In genomic region chr2:68899770-68900521, GRCm38 (mm10) we compare ENCODE assay signal across 29 mouse cellular contexts. TPM values are rescaled to one million over a fixed set of nuclear protein-coding genes. Genes with fewer than 3 reads are reported as not detected.
A peak's percentile ranks its signal among the peaks of the same experiment; 100 is the strongest.
DNase-seq lines count a peak whose midpoint lies in the region; ATAC-seq and TF ChIP-seq lines count a peak whose summit lies in the region.
"Had no signal": no experiment of that assay in that cellular context is flagged by ENCODE, and none has a peak within 500 bp of the region (broad histone marks: within the 10 kb centered on the region; RNA-seq: fewer than 3 reads in every experiment).

No protein-coding gene starts in this region.

- H3K36me3 ChIP-seq in heart, embryonic 12.5 days, result 0 out of 2 replicates have a peak, but pooled peaks cover 2% of the 10 kb centered on the region
- H3K36me3 ChIP-seq in liver, adult 2 months (ENCODE audit: control insufficient read depth, insufficient read depth, low read length), result no peaks in the 10 kb centered on the region
- H3K36me3 ChIP-seq in liver, postnatal 0 days (replicated peaks; ENCODE audit: insufficient read depth, low read length), result no peaks in the 10 kb centered on the region
- no peaks in the 10 kb centered on the region for H3K36me3 ChIP-seq in intestine, embryonic 16.5 days (ENCODE audit: control insufficient read depth, insufficient read depth, low read length)
- no peaks in the 10 kb centered on the region for H3K36me3 ChIP-seq in stomach, embryonic 16.5 days (ENCODE audit: control insufficient read depth, insufficient read depth, low read length)
- H3K36me3 ChIP-seq in hindbrain, postnatal 0 days (ENCODE audit: insufficient read depth, low read length), result no peaks in the 10 kb centered on the region
- no peaks in the 10 kb centered on the region for H3K36me3 ChIP-seq in forebrain, embryonic 11.5 days (ENCODE audit: control insufficient read depth, insufficient read depth, low read length)
- H3K36me3 ChIP-seq: hindbrain, embryonic 10.5 days; liver, embryonic 13.5 days; neural tube, embryonic 12.5 days had no signal

- H3K9me3 ChIP-seq in heart, embryonic 12.5 days (replicated peaks), result no peaks in the 10 kb centered on the region
- no peaks in the 10 kb centered on the region for H3K9me3 ChIP-seq in liver, postnatal 0 days (ENCODE audit: low read length)
- H3K9me3 ChIP-seq in intestine, embryonic 16.5 days (ENCODE audit: control insufficient read depth, low read length), result peaks cover 2% of the 10 kb centered on the region; the same call in 1 of the 2 replicates
- H3K9me3 ChIP-seq in stomach, embryonic 16.5 days (replicated peaks; ENCODE audit: control insufficient read depth, low read length), result no peaks in the 10 kb centered on the region
- no peaks in the 10 kb centered on the region for H3K9me3 ChIP-seq in hindbrain, postnatal 0 days (ENCODE audit: low read length)
- H3K9me3 ChIP-seq in forebrain, embryonic 11.5 days (ENCODE audit: control insufficient read depth, low read length), result no peaks in the 10 kb centered on the region
- H3K9me3 ChIP-seq: hindbrain, embryonic 10.5 days; liver, embryonic 13.5 days; neural tube, embryonic 12.5 days had no signal

- peak overlapping the region; percentile 62; the same call in 1 of the 2 replicates for H3K27ac ChIP-seq in heart, embryonic 12.5 days (ENCODE audit: poor library complexity, severe bottlenecking)
- no peak overlapping the region for H3K27ac ChIP-seq in liver, adult 2 months (replicated peaks; ENCODE audit: insufficient read depth, low read depth, low read length)
- no peak overlapping the region for H3K27ac ChIP-seq in liver, postnatal 0 days (ENCODE audit: low read depth)
- H3K27ac ChIP-seq in intestine, embryonic 16.5 days (ENCODE audit: low read length), result peak overlapping the region; percentile 93
- H3K27ac ChIP-seq in stomach, embryonic 16.5 days (ENCODE audit: low read length), result peak overlapping the region; percentile 60
- H3K27ac ChIP-seq in hindbrain, postnatal 0 days, result no peak overlapping the region
- H3K27ac ChIP-seq in forebrain, embryonic 11.5 days (ENCODE audit: low read depth, low read length), result no peak overlapping the region
- H3K27ac ChIP-seq: hindbrain, embryonic 10.5 days; liver, embryonic 13.5 days; neural tube, embryonic 12.5 days had no signal

- DNase-seq in heart, postnatal 4 days, result no peak
- peak; percentile 45 for DNase-seq in liver, adult 2 months (ENCODE audit: extremely low read depth, low read depth, low spot score)
- DNase-seq in liver, postnatal 0 days, result no peak
- DNase-seq in hindbrain, postnatal 0 days (ENCODE audit: low spot score), result no peak
- no peak for DNase-seq in forebrain, embryonic 11.5 days (ENCODE audit: low spot score)
- DNase-seq: adrenal gland, postnatal 10 days; cerebellum, adult 11 months; cerebellum, adult 9-10 months; cerebellum, postnatal 36 days; gastrocnemius, postnatal 25 days; kidney, adult 18-20 months; kidney, postnatal 36 days; layer of hippocampus, postnatal 36 days; left cerebral cortex, postnatal 4 days; liver, embryonic 13.5 days; lung, adult 2 months; lung, postnatal 10 days; thymus, adult 18-20 months; thymus, postnatal 25 days had no signal

- H3K4me3 ChIP-seq in heart, embryonic 12.5 days, result no peak overlapping the region
- H3K4me3 ChIP-seq in liver, adult 2 months (ENCODE audit: insufficient read depth, low read depth, low read length), result no peak overlapping the region
- no peak overlapping the region for H3K4me3 ChIP-seq in liver, postnatal 0 days (ENCODE audit: low read depth, low read length)
- no peak overlapping the region for H3K4me3 ChIP-seq in intestine, embryonic 16.5 days (ENCODE audit: low read length)
- no peak overlapping the region for H3K4me3 ChIP-seq in stomach, embryonic 16.5 days (replicated peaks; ENCODE audit: low read length)
- no peak overlapping the region for H3K4me3 ChIP-seq in hindbrain, postnatal 0 days (ENCODE audit: low read length)
- H3K4me3 ChIP-seq in forebrain, embryonic 11.5 days (ENCODE audit: low read depth, low read length), result no peak overlapping the region
- H3K4me3 ChIP-seq: hindbrain, embryonic 10.5 days; liver, embryonic 13.5 days; neural tube, embryonic 12.5 days had no signal

- TF ChIP-seq CTCF in liver, adult 2 months (IDR thresholded peaks at IDR 0.05; ENCODE audit: low read depth, low read length), result no peak
- TF ChIP-seq CTCF in liver, postnatal 0 days (IDR thresholded peaks at IDR 0.05; ENCODE audit: low read depth), result no peak
- no peak for TF ChIP-seq CTCF in hindbrain, postnatal 0 days (IDR thresholded peaks at IDR 0.05; ENCODE audit: low read depth)

- TF ChIP-seq POLR2A in liver, adult 2 months (IDR thresholded peaks at IDR 0.05; ENCODE audit: extremely low read depth, insufficient read depth, low read length), result no peak

- WGBS in heart, embryonic 12.5 days, result 67% methylated on average over 7 of the region's 7 CpGs
- 67% methylated on average over 7 of the region's 7 CpGs for WGBS in liver, adult 2 months
- WGBS in liver, postnatal 0 days (ENCODE audit: insufficient replicate concordance), result 70% methylated on average over 7 of the region's 7 CpGs
- WGBS in intestine, embryonic 16.5 days, result 64% methylated on average over 7 of the region's 7 CpGs
- 55% methylated on average over 7 of the region's 7 CpGs for WGBS in stomach, embryonic 16.5 days
- 90% methylated on average over 7 of the region's 7 CpGs for whole genome bisulfite sequencing in hindbrain, postnatal 0 days
- 89% methylated on average over 7 of the region's 7 CpGs for WGBS in forebrain, embryonic 11.5 days

- no peak overlapping the region for H3K4me2 ChIP-seq in heart, embryonic 12.5 days
- no peak overlapping the region for H3K4me2 ChIP-seq in liver, postnatal 0 days (ENCODE audit: low read depth, low read length)
- peak overlapping the region; percentile 45 for H3K4me2 ChIP-seq in intestine, embryonic 16.5 days (ENCODE audit: low read depth, low read length)
- no peak overlapping the region for H3K4me2 ChIP-seq in stomach, embryonic 16.5 days (ENCODE audit: low read depth, low read length)
- H3K4me2 ChIP-seq in hindbrain, postnatal 0 days (ENCODE audit: low read depth, low read length), result no peak overlapping the region
- H3K4me2 ChIP-seq in forebrain, embryonic 11.5 days (ENCODE audit: low read depth, low read length, severe bottlenecking), result no peak overlapping the region
- H3K4me2 ChIP-seq: neural tube, embryonic 12.5 days had no signal

- no peak overlapping the region for H3K9ac ChIP-seq in heart, embryonic 12.5 days
- H3K9ac ChIP-seq in liver, adult 2 months (ENCODE audit: low read depth, low read length), result no peak overlapping the region
- H3K9ac ChIP-seq in liver, postnatal 0 days (replicated peaks), result no peak overlapping the region
- no peak overlapping the region for H3K9ac ChIP-seq in intestine, embryonic 16.5 days (ENCODE audit: low read depth, low read length)
- H3K9ac ChIP-seq in stomach, embryonic 16.5 days (ENCODE audit: low read length), result no peak overlapping the region
- H3K9ac ChIP-seq in hindbrain, postnatal 0 days (replicated peaks; ENCODE audit: low read length), result no peak overlapping the region
- H3K9ac ChIP-seq in forebrain, embryonic 11.5 days (ENCODE audit: low read length), result no peak overlapping the region
- H3K9ac ChIP-seq: liver, embryonic 13.5 days; neural tube, embryonic 12.5 days had no signal

- H3K4me1 ChIP-seq in heart, embryonic 12.5 days (replicated peaks), result peaks cover 37% of the 10 kb centered on the region
- H3K4me1 ChIP-seq in liver, adult 2 months (ENCODE audit: control insufficient read depth, insufficient read depth, low read length), result peaks cover 14% of the 10 kb centered on the region
- peaks cover 10% of the 10 kb centered on the region for H3K4me1 ChIP-seq in liver, postnatal 0 days (ENCODE audit: insufficient read depth)
- peaks cover 13% of the 10 kb centered on the region; the same call in 1 of the 2 replicates for H3K4me1 ChIP-seq in intestine, embryonic 16.5 days (ENCODE audit: control insufficient read depth, insufficient read depth, low read length)
- H3K4me1 ChIP-seq in stomach, embryonic 16.5 days (ENCODE audit: control insufficient read depth, insufficient read depth, low read length), result peaks cover 3% of the 10 kb centered on the region; the same call in 1 of the 2 replicates
- no peaks in the 10 kb centered on the region for H3K4me1 ChIP-seq in hindbrain, postnatal 0 days (ENCODE audit: insufficient read depth, low read length)
- no peaks in the 10 kb centered on the region; the same call in 1 of the 2 replicates for H3K4me1 ChIP-seq in forebrain, embryonic 11.5 days (replicated peaks; ENCODE audit: control insufficient read depth, insufficient read depth, low read length)
- H3K4me1 ChIP-seq: hindbrain, embryonic 10.5 days; neural tube, embryonic 12.5 days had no signal

- peaks cover 7% of the 10 kb centered on the region; the same call in 1 of the 2 replicates for H3K79me2 ChIP-seq in liver, adult 2 months (ENCODE audit: control insufficient read depth, insufficient read depth, low read length)

- no peaks in the 10 kb centered on the region for H3K27me3 ChIP-seq in heart, embryonic 12.5 days (replicated peaks)
- no peaks in the 10 kb centered on the region for H3K27me3 ChIP-seq in liver, adult 2 months (ENCODE audit: control insufficient read depth, insufficient read depth, low read length)
- H3K27me3 ChIP-seq in liver, postnatal 0 days (ENCODE audit: insufficient read depth, low read length), result no peaks in the 10 kb centered on the region
- no peaks in the 10 kb centered on the region for H3K27me3 ChIP-seq in intestine, embryonic 16.5 days (replicated peaks; ENCODE audit: control insufficient read depth, insufficient read depth, low read length)
- H3K27me3 ChIP-seq in stomach, embryonic 16.5 days (ENCODE audit: control insufficient read depth, insufficient read depth, low read length), result no peaks in the 10 kb centered on the region
- H3K27me3 ChIP-seq in hindbrain, postnatal 0 days (ENCODE audit: insufficient read depth, low read length), result no peaks in the 10 kb centered on the region
- H3K27me3 ChIP-seq in forebrain, embryonic 11.5 days (ENCODE audit: control insufficient read depth, insufficient read depth, low read length), result no peaks in the 10 kb centered on the region
- H3K27me3 ChIP-seq: liver, embryonic 13.5 days; neural tube, embryonic 12.5 days; Patski had no signal

- no peak for TF ChIP-seq EP300 in liver, postnatal 0 days (IDR thresholded peaks at IDR 0.05; ENCODE audit: low read depth)

- ATAC-seq in heart, embryonic 12.5 days (ENCODE audit: insufficient number of reproducible peaks, low FRiP score), result no peak
- ATAC-seq in liver, postnatal 0 days, result no peak
- peak; percentile 92 for ATAC-seq in intestine, embryonic 16.5 days
- peak; percentile 62 for ATAC-seq in stomach, embryonic 16.5 days (ENCODE audit: insufficient read depth, low FRiP score)
- no peak for ATAC-seq in hindbrain, postnatal 0 days
- ATAC-seq in forebrain, embryonic 11.5 days (replicated peaks; ENCODE audit: low FRiP score), result no peak
- ATAC-seq: forebrain, embryonic 14.5 days; hindbrain, embryonic 16.5 days; midbrain, embryonic 16.5 days; Patski had no signal

RNA-seq across cellular contexts. Expression of gene Cers6, which starts 38.7 kb away (rescaled TPM):
- polyA plus RNA-seq in heart, embryonic 12.5 days (2016; fragmentation: Nextera tagmentation; extraction: Ambion mirVana), result 25.4 and 26.9 TPM in 2 replicates
- total RNA-seq in heart, postnatal 4 days (2021), result 10 to 100 TPM; 20.7 to 24.4 TPM
- total RNA-seq in liver, adult 2 months (2014; rRNA removed), result 16.0 and 19.9 TPM in 2 replicates
- 3.9 and 4.6 TPM in 2 replicates for polyA plus RNA-seq in liver, adult 2 months (2012; rRNA removed)
- polyA plus RNA-seq in liver, postnatal 0 days (2015; fragmentation: Nextera tagmentation; extraction: Ambion mirVana), result 6.1 and 8.2 TPM in 2 replicates
- polyA plus RNA-seq in intestine, embryonic 16.5 days (2015; fragmentation: Nextera tagmentation; extraction: Ambion mirVana), result 39.6 and 47.9 TPM in 2 replicates
- 23.9 and 26.0 TPM in 2 replicates for polyA plus RNA-seq in stomach, embryonic 16.5 days (2015; fragmentation: Nextera tagmentation; extraction: Ambion mirVana)
- 58.7 and 60.5 TPM in 2 replicates for total RNA-seq in hindbrain, postnatal 0 days (2014; rRNA removed)
- 22.8 and 25.8 TPM in 2 replicates for polyA plus RNA-seq in hindbrain, postnatal 0 days (2015; fragmentation: Nextera tagmentation; extraction: Ambion mirVana)
- 32.3 and 34.6 TPM in 2 replicates for polyA plus RNA-seq in forebrain, embryonic 11.5 days (2014; fragmentation: Nextera tagmentation; extraction: Ambion mirVana)
- total RNA-seq: MEL had no signal

Comparison
In these comparisons a context has a peak if more than half of its experiments do, and no peak if none do; other contexts are left out.
1. ATAC-seq: peak in intestine, embryonic 16.5 days (single experiment) and stomach, embryonic 16.5 days (single experiment); none in heart, embryonic 12.5 days (single experiment), liver, postnatal 0 days (single experiment), hindbrain, postnatal 0 days (single experiment) and forebrain, embryonic 11.5 days (single experiment).
2. H3K27ac ChIP-seq: peak in heart, embryonic 12.5 days (single experiment), intestine, embryonic 16.5 days (single experiment) and stomach, embryonic 16.5 days (single experiment); none in liver, adult 2 months (single experiment), liver, postnatal 0 days (single experiment), hindbrain, postnatal 0 days (single experiment) and forebrain, embryonic 11.5 days (single experiment).